Mouse (Mus musculus) hindbrain, embryonic 11.5 days (tissue): ENCODE data around the gene Ccdc84. TPM values are rescaled to one million over a fixed set of nuclear protein-coding genes. Genes with fewer than 3 reads are reported as not detected.

Source experiments
- ATAC-seq: fragments of 200-750 bp; cut with Nextera tagmentation; 2 replicates; pipeline ENCODE4 v1.8.0; 2017; ENCODE audit warnings: mild to moderate bottlenecking, moderate TSS enrichment, moderate library complexity; ENCODE audit not compliant: low FRiP score
- DNase-seq: peaks from one replicate; pipeline ENCODE4 v3.0.0-alpha.2; 2015; ENCODE audit warnings: low spot score
- H3K27ac ChIP-seq: fragments of 300-500 bp; sonication (generic); 2 replicates; pipeline ENCODE4 v1.5.1; 2014; ENCODE audit warnings: mild to moderate bottlenecking, low read depth, low read length
- H3K27me3 ChIP-seq: fragments of 300-500 bp; sonication (generic); 2 replicates; pipeline ENCODE4 v1.6.1; 2014; ENCODE audit warnings: mild to moderate bottlenecking, low read length, moderate library complexity, mixed read lengths; ENCODE audit not compliant: control insufficient read depth, insufficient read depth
- H3K36me3 ChIP-seq: fragments of 300-500 bp; sonication (generic); 2 replicates; pipeline ENCODE4 v1.6.1; 2014; ENCODE audit warnings: mild to moderate bottlenecking, low read length, moderate library complexity, mixed read lengths; ENCODE audit not compliant: control insufficient read depth, insufficient read depth
- H3K4me1 ChIP-seq: fragments of 300-500 bp; sonication (generic); replicated peaks from 2 replicates; pipeline ENCODE4 v1.6.1; 2014; ENCODE audit warnings: low read length, mixed read lengths; ENCODE audit not compliant: control insufficient read depth, insufficient read depth
- H3K4me2 ChIP-seq: fragments of 300-500 bp; sonication (generic); replicated peaks from 2 replicates; pipeline ENCODE4 v1.6.1; 2014; ENCODE audit warnings: mild to moderate bottlenecking, low read depth, low read length
- H3K4me3 ChIP-seq: fragments of 300-500 bp; sonication (generic); 2 replicates; pipeline ENCODE4 v1.5.1; 2014; ENCODE audit warnings: low read depth, low read length
- H3K9ac ChIP-seq: fragments of 300-500 bp; sonication (generic); 2 replicates; pipeline ENCODE4 v1.6.1; 2014; ENCODE audit warnings: low read depth, low read length
- H3K9me3 ChIP-seq: fragments of 300-500 bp; sonication (generic); 2 replicates; pipeline ENCODE4 v1.6.1; 2016; ENCODE audit warnings: low read length; ENCODE audit not compliant: control insufficient read depth
- WGBS: fragments of 180-500 bp; shearing (Covaris S2); extraction: QIAGEN DNeasy Blood & Tissue Kit; methylation state at CpG from one replicate; pipeline ENCODE4 v1.1.7; 2014; 5-methylcytosine and 5-hydroxymethylcytosine counted together
- polyA plus RNA-seq: library from polyadenylated mRNA; unstranded; fragments of >200 nt; fragmentation: Nextera tagmentation; extraction: Ambion mirVana; gene quantifications from 2 replicates; pipeline ENCODE4 v1.2.1, GENCODE M21; 2014

Gene Ccdc84
- polyA plus RNA-seq, 1 experiment from 2014 or later: 22.0 TPM

GRCm38 (mm10) chr9:44399795-44400114, 18.6 kb downstream of the Ccdc84 start:
- Histone ChIP-seq H3K4me2 (no peak overlapping the region), H3K9me3 (no peaks in the 10 kb centered on the region), H3K4me1 (peaks cover 3% of the 10 kb centered on the region; the same call in 1 of the 2 replicates), H3K4me3 (no peak overlapping the region), H3K27ac (no peak overlapping the region), H3K36me3 (no peaks in the 10 kb centered on the region; the same call in 1 of the 2 replicates), H3K9ac (no peak overlapping the region), H3K27me3 (no peaks in the 10 kb centered on the region)
- 95% methylated on average over 6 of the region's 6 CpGs for WGBS
- DNase-seq (no peak), ATAC-seq (no peak)

GRCm38 (mm10) chr9:44399114-44399794, 19.1 kb downstream of the Ccdc84 start:
- H3K4me2 ChIP-seq: no peak overlapping the region

GRCm38 (mm10) chr9:44398551-44398950, 19.8 kb downstream of the Ccdc84 start:
- Histone ChIP-seq H3K9me3 (no peaks in the 10 kb centered on the region), H3K27ac (peak overlapping the region; percentile 44; the same call in 1 of the 2 replicates), H3K36me3 (no peaks in the 10 kb centered on the region; the same call in 1 of the 2 replicates), H3K4me1 (peaks cover 3% of the 10 kb centered on the region; the same call in 1 of the 2 replicates), H3K4me2 (peak overlapping the region; percentile 95), H3K9ac (peak overlapping the region; percentile 13; the same call in 1 of the 2 replicates), H3K4me3 (peak overlapping the region; percentile 79; the same call in 1 of the 2 replicates), H3K27me3 (no peaks in the 10 kb centered on the region)
- ATAC-seq (no peak), DNase-seq (no peak)
- 86% methylated on average over 9 of the region's 9 CpGs for WGBS

More at GRCm38 (mm10) chr9:44399114-44399794, 19.1 kb downstream of the Ccdc84 start:
- Histone ChIP-seq H3K9me3 (no peaks in the 10 kb centered on the region), H3K27me3 (no peaks in the 10 kb centered on the region), H3K9ac (no peak overlapping the region), H3K4me1 (peaks cover 3% of the 10 kb centered on the region; the same call in 1 of the 2 replicates), H3K36me3 (no peaks in the 10 kb centered on the region; the same call in 1 of the 2 replicates), H3K27ac (no peak overlapping the region), H3K4me3 (no peak overlapping the region)
- 88% methylated on average over 13 of the region's 13 CpGs for WGBS
- no peak for ATAC-seq
- DNase-seq: no peak

GRCm38 (mm10) chr9:44398087-44398486, 20.3 kb downstream of the Ccdc84 start:
- Histone ChIP-seq H3K4me3 (peak overlapping the region; percentile 79; the same call in 1 of the 2 replicates), H3K4me1 (peaks cover 3% of the 10 kb centered on the region; the same call in 1 of the 2 replicates), H3K9me3 (no peaks in the 10 kb centered on the region), H3K27me3 (no peaks in the 10 kb centered on the region), H3K4me2 (peak overlapping the region; percentile 95), H3K36me3 (no peaks in the 10 kb centered on the region), H3K27ac (peak overlapping the region; percentile 44; the same call in 1 of the 2 replicates), H3K9ac (peak overlapping the region; percentile 13; the same call in 1 of the 2 replicates)
- DNase-seq: peak; percentile 31
- ATAC-seq: no peak
- WGBS: 17% methylated on average over 4 of the region's 4 CpGs

GRCm38 (mm10) chr9:44396684-44397411, 21.5 kb downstream of the Ccdc84 start, which contains the start of gene Slc37a4:
Slc37a4 (plus strand) TSS chr9:44396852.
- Histone ChIP-seq H3K27ac (peak within 1 kb of the TSS; percentile 77), H3K27me3 (no peaks in the 10 kb centered on the region), H3K4me2 (peak within 1 kb of the TSS; percentile 95), H3K9me3 (no peaks in the 10 kb centered on the region), H3K4me1 (peaks cover 3% of the 10 kb centered on the region; the same call in 1 of the 2 replicates), H3K4me3 (peak within 1 kb of the TSS; percentile 79), H3K36me3 (no peaks in the 10 kb centered on the region), H3K9ac (peak within 1 kb of the TSS; percentile 80)
- ATAC-seq (peak; percentile 99), DNase-seq (peak; percentile 86)
- WGBS: under 1% methylated on average over 43 of the region's 43 CpGs

- H3K36me3 ChIP-seq: peaks cover 18% of the 10 kb centered on the region
- no peaks in the 10 kb centered on the region for H3K27me3 ChIP-seq
- no peak overlapping the region for H3K4me3 ChIP-seq
- H3K27ac ChIP-seq: no peak overlapping the region
- H3K4me1 ChIP-seq: no peaks in the 10 kb centered on the region
- no peaks in the 10 kb centered on the region for H3K9me3 ChIP-seq
- peak; percentile 84 for DNase-seq
- 47% methylated on average over 4 of the region's 4 CpGs for whole genome bisulfite sequencing
- H3K9ac ChIP-seq: no peak overlapping the region
- no peak overlapping the region for H3K4me2 ChIP-seq
- ATAC-seq: 0 out of 2 replicates have a peak, but pooled peaks have one; percentile 47
Measured at GRCm38 (mm10) chr9:44391466-44391865, 26.9 kb downstream of the Ccdc84 start.

GRCm38 (mm10) chr9:44389273-44389672, 29.1 kb downstream of the Ccdc84 start:
- Histone ChIP-seq H3K4me3 (no peak overlapping the region), H3K9me3 (no peaks in the 10 kb centered on the region), H3K4me1 (no peaks in the 10 kb centered on the region), H3K27me3 (no peaks in the 10 kb centered on the region), H3K4me2 (no peak overlapping the region), H3K9ac (no peak overlapping the region), H3K27ac (no peak overlapping the region), H3K36me3 (peaks cover 27% of the 10 kb centered on the region)
- DNase-seq (peak; percentile 68), ATAC-seq (no peak)
- WGBS: 61% methylated on average over 8 of the region's 8 CpGs

- H3K9me3 ChIP-seq: no peaks in the 10 kb centered on the region
- H3K27me3 ChIP-seq: no peaks in the 10 kb centered on the region
- no peak overlapping the region for H3K4me2 ChIP-seq
- H3K9ac ChIP-seq: no peak overlapping the region
- DNase-seq (no peak), ATAC-seq (no peak)
- H3K4me1 ChIP-seq: no peaks in the 10 kb centered on the region
- WGBS: 89% methylated on average over 3 of the region's 3 CpGs
- H3K27ac ChIP-seq: no peak overlapping the region
- no peak overlapping the region for H3K4me3 ChIP-seq
- peaks cover 39% of the 10 kb centered on the region for H3K36me3 ChIP-seq
Measured at GRCm38 (mm10) chr9:44387221-44387620, 31.1 kb downstream of the Ccdc84 start.
